Mouse (Mus musculus): ENCODE measurements around the gene Mtmr1.

GRCm38 (mm10) chrX:71352033-71352432 lies 12.5 kb upstream of the Mtmr1 start:
- TF ChIP-seq CTCF (IDR thresholded peaks at IDR 0.05; ENCODE audit: low read depth, low read length) (no peak), POLR2A (IDR thresholded peaks at IDR 0.05; ENCODE audit: insufficient read depth, low read length) (no peak), EP300 (IDR thresholded peaks at IDR 0.05; ENCODE audit: insufficient read depth, low read depth, low read length) (no peak)
